Mouse (Mus musculus): ENCODE results near the gene Ccl5.
"Not testable (repeated sequence)": the region's sequence is repeated elsewhere in the genome, so short reads cannot be mapped to it uniquely, and the experiment has no call there.

Gene Ccl5

GRCm38 (mm10) chr11:83530360-83530759 lies at the start of gene Ccl5:
Ccl5 (minus strand) TSS chr11:83530518.
- no peak for DNase-seq

GRCm38 (mm10) chr11:83578999-83579398 lies 48.7 kb upstream of the Ccl5 start:
- DNase-seq, result no peak

- DNase-seq, result no peak
Measured at GRCm38 (mm10) chr11:83578186-83578760, 48.0 kb upstream of the Ccl5 start, which contains the start of gene Ccl9. Ccl9 (minus strand) TSS chr11:83578636.

GRCm38 (mm10) chr11:83576927-83577555 lies 46.7 kb upstream of the Ccl5 start:
- DNase-seq, result no peak

- DNase-seq, result no peak
Measured at GRCm38 (mm10) chr11:83572834-83573233, 42.5 kb upstream of the Ccl5 start.

- no peak for DNase-seq
Measured at GRCm38 (mm10) chr11:83572223-83572622, 41.9 kb upstream of the Ccl5 start.

- no peak for DNase-seq
Measured at GRCm38 (mm10) chr11:83570189-83570588, 39.9 kb upstream of the Ccl5 start.

- DNase-seq, result no peak
Measured at GRCm38 (mm10) chr11:83569249-83569648, 38.9 kb upstream of the Ccl5 start.

GRCm38 (mm10) chr11:83568786-83569185 lies 38.5 kb upstream of the Ccl5 start:
- DNase-seq, result no peak

GRCm38 (mm10) chr11:83568061-83568460 lies 37.7 kb upstream of the Ccl5 start:
- no peak for DNase-seq

GRCm38 (mm10) chr11:83567311-83567710 lies 37.0 kb upstream of the Ccl5 start:
- DNase-seq, result no peak

GRCm38 (mm10) chr11:83566617-83567016 lies 36.3 kb upstream of the Ccl5 start:
- DNase-seq, result no peak

- no peak for DNase-seq
Measured at GRCm38 (mm10) chr11:83563754-83564153, 33.4 kb upstream of the Ccl5 start.

GRCm38 (mm10) chr11:83562311-83562887 lies 32.1 kb upstream of the Ccl5 start:
- no peak for DNase-seq

GRCm38 (mm10) chr11:83560405-83560804 lies 30.1 kb upstream of the Ccl5 start:
- no peak for DNase-seq

GRCm38 (mm10) chr11:83557074-83557473 lies 26.8 kb upstream of the Ccl5 start:
- DNase-seq, result no peak

GRCm38 (mm10) chr11:83556085-83556781 lies 25.9 kb upstream of the Ccl5 start:
- peak; percentile 11 to 17 for DNase-seq

- DNase-seq, result no peak
Measured at GRCm38 (mm10) chr11:83551668-83552067, 21.4 kb upstream of the Ccl5 start.

- not testable (repeated sequence) for DNase-seq
Measured at GRCm38 (mm10) chr11:83551037-83551436, 20.7 kb upstream of the Ccl5 start.

GRCm38 (mm10) chr11:83550186-83550632 lies 19.9 kb upstream of the Ccl5 start:
- DNase-seq, result no peak

- no peak for DNase-seq
Measured at GRCm38 (mm10) chr11:83544214-83544613, 13.9 kb upstream of the Ccl5 start.

GRCm38 (mm10) chr11:83541415-83541814 lies 11.1 kb upstream of the Ccl5 start:
- DNase-seq, result no peak

GRCm38 (mm10) chr11:83540931-83541330 lies 10.6 kb upstream of the Ccl5 start:
- no peak for DNase-seq
